Mouse (Mus musculus) regulatory T cell (primary cell): ENCODE results near the gene Alkbh3.

ENCODE experiments used
- in situ Hi-C: fragments of 300-600 bp; cut with MboI, MseI; formaldehyde crosslinking; loops from one replicate; pipeline ENCODE4 v1.15.1; 2025; ENCODE audit warnings: high pct_unique_total_duplicates

Alkbh3 gene

GRCm38 (mm10) chr2:94010335-94011291 is at the start of gene Alkbh3:
TSS of gene Alkbh3 (minus strand) at chr2:94010807.
- in situ Hi-C loops, result no loop called here

GRCm38 (mm10) chr2:94059459-94059858 is 48.9 kb upstream of the Alkbh3 start:
- in situ Hi-C loops, result loop anchor here (10.0 kb wide), 1 partner anchor 185 kb away; no protein-coding TSS in a partner anchor

GRCm38 (mm10) chr2:94054813-94055212 is 44.2 kb upstream of the Alkbh3 start:
- in situ Hi-C loops, result loop anchor here (10.0 kb wide), 1 partner anchor 190 kb away; no protein-coding TSS in a partner anchor

- in situ Hi-C loops, result loop anchor here (10.0 kb wide), 1 partner anchor 193 kb away; no protein-coding TSS in a partner anchor
Measured at GRCm38 (mm10) chr2:94051952-94052351, 41.3 kb upstream of the Alkbh3 start.

GRCm38 (mm10) chr2:94050901-94051300 is 40.3 kb upstream of the Alkbh3 start:
- in situ Hi-C loops, result loop anchor here (10.0 kb wide), 1 partner anchor 194 kb away; no protein-coding TSS in a partner anchor

GRCm38 (mm10) chr2:94049471-94050176 is 39.0 kb upstream of the Alkbh3 start:
- in situ Hi-C loops, result loop anchor here (10.0 kb wide), 1 partner anchor 195 kb away; no protein-coding TSS in a partner anchor

- in situ Hi-C loops, result no loop called here
Measured at GRCm38 (mm10) chr2:94048733-94049470, 38.3 kb upstream of the Alkbh3 start.

- in situ Hi-C loops, result no loop called here
Measured at GRCm38 (mm10) chr2:94048271-94048670, 37.7 kb upstream of the Alkbh3 start.

GRCm38 (mm10) chr2:94045411-94046090 is 34.9 kb upstream of the Alkbh3 start:
- in situ Hi-C loops, result no loop called here

GRCm38 (mm10) chr2:94044174-94044573 is 33.6 kb upstream of the Alkbh3 start:
- in situ Hi-C loops, result no loop called here

- in situ Hi-C loops, result no loop called here
Measured at GRCm38 (mm10) chr2:94043662-94044061, 33.1 kb upstream of the Alkbh3 start.

GRCm38 (mm10) chr2:94042461-94042860 is 31.9 kb upstream of the Alkbh3 start:
- in situ Hi-C loops, result no loop called here

- in situ Hi-C loops, result no loop called here
Measured at GRCm38 (mm10) chr2:94040391-94041125, 30.0 kb upstream of the Alkbh3 start.

GRCm38 (mm10) chr2:94035428-94036331 is 25.1 kb upstream of the Alkbh3 start:
- in situ Hi-C loops, result no loop called here

- in situ Hi-C loops, result no loop called here
Measured at GRCm38 (mm10) chr2:94030602-94031001, 20.0 kb upstream of the Alkbh3 start.

- in situ Hi-C loops, result no loop called here
Measured at GRCm38 (mm10) chr2:94024637-94025036, 14.0 kb upstream of the Alkbh3 start.

GRCm38 (mm10) chr2:94002331-94002730 is 8.3 kb downstream of the Alkbh3 start:
- in situ Hi-C loops, result no loop called here

- in situ Hi-C loops, result no loop called here
Measured at GRCm38 (mm10) chr2:94001918-94002317, 8.7 kb downstream of the Alkbh3 start.

GRCm38 (mm10) chr2:94001411-94001810 is 9.2 kb downstream of the Alkbh3 start:
- in situ Hi-C loops, result no loop called here
